Mouse (Mus musculus): ENCODE measurements around the gene Zkscan8.

GRCm38 (mm10) chr13:21472427-21472826 is 58.5 kb downstream of the Zkscan8 start:
- TF ChIP-seq CTCF (IDR thresholded peaks at IDR 0.05; ENCODE audit: control insufficient read depth, insufficient read depth, insufficient replicate concordance, low read depth, low read length): no peak
- TF ChIP-seq POLR2A (IDR thresholded peaks at IDR 0.05; ENCODE audit: control insufficient read depth, low read depth, low read length): no peak

Data from testis, adult 2 months (tissue).